Mouse (Mus musculus): Measurements from ENCODE around the gene Ptprd. TPM values are rescaled to one million over a fixed set of nuclear protein-coding genes. Genes with fewer than 3 reads are reported as not detected.

Ptprd gene
- total and polyA plus RNA-seq, 3 experiments = 0.30 to 0.66 TPM; not detected in 1

- ATAC-seq (ENCODE audit: extremely low read depth, insufficient number of reproducible peaks, low FRiP score, poor library complexity, severe bottlenecking) (no peak), DNase-seq (ENCODE audit: low spot score) (no peak)
- H3K4me3 ChIP-seq (ENCODE audit: low read depth, low read length) = no peak overlapping the region
- no peaks in the 10 kb centered on the region for H3K36me3 ChIP-seq (replicated peaks)
- no peaks in the 10 kb centered on the region for H3K9me3 ChIP-seq (replicated peaks)
- no peaks in the 10 kb centered on the region for H3K27me3 ChIP-seq (ENCODE audit: insufficient read depth, low read length)
- H3K4me1 ChIP-seq (ENCODE audit: insufficient read depth, low read depth, low read length) = no peaks in the 10 kb centered on the region
- no peak for TF ChIP-seq GATA2 (IDR thresholded peaks at IDR 0.05; ENCODE audit: borderline replicate concordance, low read depth, low read length)
- TF ChIP-seq GATA1 (IDR thresholded peaks at IDR 0.05; ENCODE audit: borderline replicate concordance, low read length) = no peak
- TF ChIP-seq CTCF (IDR thresholded peaks at IDR 0.05; ENCODE audit: low read depth, low read length) = no peak
Observed at GRCm38 (mm10) chr4:76292733-76293357, 1918.9 kb downstream of the Ptprd start.

- Histone ChIP-seq H3K36me3 (replicated peaks) (no peaks in the 10 kb centered on the region), H3K27me3 (ENCODE audit: insufficient read depth, low read length) (no peaks in the 10 kb centered on the region), H3K4me1 (ENCODE audit: insufficient read depth, low read depth, low read length) (no peaks in the 10 kb centered on the region), H3K4me3 (ENCODE audit: low read depth, low read length) (no peak overlapping the region), H3K9me3 (replicated peaks) (no peaks in the 10 kb centered on the region)
- DNase-seq (ENCODE audit: low spot score) (no peak), ATAC-seq (ENCODE audit: extremely low read depth, insufficient number of reproducible peaks, low FRiP score, poor library complexity, severe bottlenecking) (no peak)
- TF ChIP-seq POLR2AphosphoS5 (IDR thresholded peaks at IDR 0.05; ENCODE audit: insufficient replicate concordance, low read depth, low read length) (no peak), GATA1 (IDR thresholded peaks at IDR 0.05; ENCODE audit: borderline replicate concordance, low read length) (no peak), TAL1 (conservative IDR thresholded peaks at IDR 0.05; ENCODE audit: low read depth, low read length) (no peak), GATA2 (IDR thresholded peaks at IDR 0.05; ENCODE audit: borderline replicate concordance, low read depth, low read length) (no peak), CTCF (IDR thresholded peaks at IDR 0.05; ENCODE audit: low read depth, low read length) (no peak)
Observed at GRCm38 (mm10) chr4:76290484-76290818, 1921.3 kb downstream of the Ptprd start.

GRCm38 (mm10) chr4:76289612-76290483 is 1921.9 kb downstream of the Ptprd start:
- no peaks in the 10 kb centered on the region for H3K27me3 ChIP-seq (ENCODE audit: insufficient read depth, low read length)
- DNase-seq (ENCODE audit: low spot score) (no peak), ATAC-seq (ENCODE audit: extremely low read depth, insufficient number of reproducible peaks, low FRiP score, poor library complexity, severe bottlenecking) (no peak)
- no peaks in the 10 kb centered on the region for H3K36me3 ChIP-seq (replicated peaks)
- no peaks in the 10 kb centered on the region for H3K4me1 ChIP-seq (ENCODE audit: insufficient read depth, low read depth, low read length)
- H3K9me3 ChIP-seq (replicated peaks) = no peaks in the 10 kb centered on the region
- TF ChIP-seq GATA2 (IDR thresholded peaks at IDR 0.05; ENCODE audit: borderline replicate concordance, low read depth, low read length) = no peak
- no peak for TF ChIP-seq TAL1 (conservative IDR thresholded peaks at IDR 0.05; ENCODE audit: low read depth, low read length)
- no peak for TF ChIP-seq POLR2AphosphoS5 (IDR thresholded peaks at IDR 0.05; ENCODE audit: insufficient replicate concordance, low read depth, low read length)
- no peak for TF ChIP-seq CTCF (IDR thresholded peaks at IDR 0.05; ENCODE audit: low read depth, low read length)
- TF ChIP-seq GATA1 (IDR thresholded peaks at IDR 0.05; ENCODE audit: borderline replicate concordance, low read length) = no peak
- H3K4me3 ChIP-seq (ENCODE audit: low read depth, low read length) = no peak overlapping the region

- no peaks in the 10 kb centered on the region for H3K27me3 ChIP-seq (ENCODE audit: insufficient read depth, low read length)
- TF ChIP-seq TAL1 (conservative IDR thresholded peaks at IDR 0.05; ENCODE audit: low read depth, low read length) (no peak), POLR2AphosphoS5 (IDR thresholded peaks at IDR 0.05; ENCODE audit: insufficient replicate concordance, low read depth, low read length) (no peak), CTCF (IDR thresholded peaks at IDR 0.05; ENCODE audit: low read depth, low read length) (no peak), GATA1 (IDR thresholded peaks at IDR 0.05; ENCODE audit: borderline replicate concordance, low read length) (no peak), GATA2 (IDR thresholded peaks at IDR 0.05; ENCODE audit: borderline replicate concordance, low read depth, low read length) (no peak)
Observed at GRCm38 (mm10) chr4:76286016-76286415, 1925.7 kb downstream of the Ptprd start.

DNA sequence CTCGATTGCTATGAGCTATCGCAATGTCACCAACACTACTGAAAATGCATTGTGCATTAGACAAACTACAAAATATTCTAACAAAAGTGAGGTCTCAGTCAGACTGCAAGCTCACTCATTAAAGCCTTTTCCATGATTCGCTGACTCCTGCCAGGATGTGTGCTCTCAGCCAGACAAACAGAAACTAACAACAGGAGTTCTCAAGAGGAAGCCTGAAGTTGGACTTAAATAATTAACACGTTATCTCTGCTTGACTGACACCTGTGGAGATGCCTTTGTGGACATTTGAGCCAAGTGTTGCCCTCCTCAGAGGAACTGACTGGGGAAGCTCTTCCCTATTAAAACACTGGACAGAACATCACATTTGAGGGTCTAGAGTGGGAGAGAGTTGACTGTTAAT is 1928.9 kb downstream of the Ptprd start:
- Histone ChIP-seq H3K36me3 (replicated peaks) (no peaks in the 10 kb centered on the region), H3K4me1 (ENCODE audit: insufficient read depth, low read depth, low read length) (no peaks in the 10 kb centered on the region)

More at GRCm38 (mm10) chr4:76286016-76286415, 1925.7 kb downstream of the Ptprd start:
- Histone ChIP-seq H3K4me3 (ENCODE audit: low read depth, low read length) (no peak overlapping the region), H3K9me3 (replicated peaks) (no peaks in the 10 kb centered on the region), H3K4me1 (ENCODE audit: insufficient read depth, low read depth, low read length) (no peaks in the 10 kb centered on the region), H3K36me3 (replicated peaks) (no peaks in the 10 kb centered on the region)
- ATAC-seq (ENCODE audit: extremely low read depth, insufficient number of reproducible peaks, low FRiP score, poor library complexity, severe bottlenecking) (no peak), DNase-seq (ENCODE audit: low spot score) (no peak)

GRCm38 (mm10) chr4:76262727-76263126 is 1949.0 kb downstream of the Ptprd start:
- DNase-seq (ENCODE audit: low spot score) = no peak
- no peaks in the 10 kb centered on the region for H3K36me3 ChIP-seq (replicated peaks)
- ATAC-seq (ENCODE audit: extremely low read depth, insufficient number of reproducible peaks, low FRiP score, poor library complexity, severe bottlenecking) = no peak
- H3K4me3 ChIP-seq (ENCODE audit: low read depth, low read length) = no peak overlapping the region
- no peaks in the 10 kb centered on the region for H3K4me1 ChIP-seq (ENCODE audit: insufficient read depth, low read depth, low read length)
- TF ChIP-seq TAL1 (conservative IDR thresholded peaks at IDR 0.05; ENCODE audit: low read depth, low read length) = no peak
- no peak for TF ChIP-seq GATA2 (IDR thresholded peaks at IDR 0.05; ENCODE audit: borderline replicate concordance, low read depth, low read length)
- no peak for TF ChIP-seq POLR2AphosphoS5 (IDR thresholded peaks at IDR 0.05; ENCODE audit: insufficient replicate concordance, low read depth, low read length)
- no peak for TF ChIP-seq GATA1 (IDR thresholded peaks at IDR 0.05; ENCODE audit: borderline replicate concordance, low read length)
- TF ChIP-seq CTCF (IDR thresholded peaks at IDR 0.05; ENCODE audit: low read depth, low read length) = no peak
- no peaks in the 10 kb centered on the region for H3K27me3 ChIP-seq (ENCODE audit: insufficient read depth, low read length)
- H3K9me3 ChIP-seq (replicated peaks) = no peaks in the 10 kb centered on the region

More for the DNA sequence above, 1928.9 kb downstream of the Ptprd start:
- H3K9me3 ChIP-seq (replicated peaks) = no peaks in the 10 kb centered on the region
- no peaks in the 10 kb centered on the region for H3K27me3 ChIP-seq (ENCODE audit: insufficient read depth, low read length)
- TF ChIP-seq TAL1 (conservative IDR thresholded peaks at IDR 0.05; ENCODE audit: low read depth, low read length) = no peak
- no peak for TF ChIP-seq GATA2 (IDR thresholded peaks at IDR 0.05; ENCODE audit: borderline replicate concordance, low read depth, low read length)
- TF ChIP-seq CTCF (IDR thresholded peaks at IDR 0.05; ENCODE audit: low read depth, low read length) = no peak
- TF ChIP-seq GATA1 (IDR thresholded peaks at IDR 0.05; ENCODE audit: borderline replicate concordance, low read length) = no peak
- TF ChIP-seq POLR2AphosphoS5 (IDR thresholded peaks at IDR 0.05; ENCODE audit: insufficient replicate concordance, low read depth, low read length) = no peak
- DNase-seq (ENCODE audit: low spot score) (no peak), ATAC-seq (ENCODE audit: extremely low read depth, insufficient number of reproducible peaks, low FRiP score, poor library complexity, severe bottlenecking) (no peak)
- no peak overlapping the region for H3K4me3 ChIP-seq (ENCODE audit: low read depth, low read length)

Data from G1E (cell line).